Mouse (Mus musculus) cerebellum, postnatal 10 days (tissue): Measurements from ENCODE around the gene Ubap2.

Experiments
- DNase-seq, 2 experiments: peaks; one replicate each; pipeline ENCODE4 v3.0.0; 2021; ENCODE audit warnings: mixed read lengths in 2 of 2

Ubap2 gene

DNA sequence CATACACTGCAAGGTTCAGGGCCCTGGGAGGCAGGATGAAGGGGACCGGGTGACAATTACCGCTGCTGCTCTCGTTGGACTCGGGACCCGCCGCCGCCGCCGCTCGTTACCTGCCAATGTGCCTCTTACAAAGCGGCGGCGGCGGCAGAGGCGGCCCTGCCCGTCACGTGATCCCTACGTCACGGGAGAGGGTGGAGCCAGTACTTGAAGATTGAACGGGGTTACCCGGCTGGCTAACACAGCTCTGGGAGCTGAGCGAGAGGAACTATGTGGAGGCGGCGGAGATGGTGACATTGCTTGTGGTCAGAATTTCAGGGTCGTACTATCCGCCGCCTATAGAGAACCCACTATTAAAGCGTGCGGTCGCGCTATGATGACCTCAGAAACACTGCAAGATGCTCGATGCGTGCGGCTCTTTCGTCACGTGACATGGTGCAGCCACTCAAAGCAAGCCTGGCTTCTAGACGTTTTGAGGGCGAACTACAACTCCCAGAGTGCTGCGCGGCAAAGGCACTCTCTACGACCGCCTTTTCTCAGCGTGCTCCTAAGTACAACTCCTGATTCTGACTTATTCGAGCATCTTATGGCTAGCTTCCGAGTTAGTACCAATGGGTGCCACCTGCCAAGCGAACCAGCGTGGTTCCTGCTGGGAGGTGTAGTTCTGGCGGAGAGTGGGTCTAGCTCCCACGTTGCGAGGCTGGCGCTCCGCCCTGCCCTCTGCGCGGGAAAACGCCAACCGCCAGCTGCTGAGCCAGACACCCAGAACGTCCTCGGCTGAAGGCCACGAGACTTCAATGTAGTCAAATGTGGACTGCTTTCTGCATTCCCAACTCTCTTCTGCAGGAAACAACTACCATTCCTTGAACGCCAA is at the start of gene Ubap2:
TSS of gene Ubap2 (minus strand) at position 165 of the 871 bp plus-strand sequence.
- DNase-seq, result peak; percentile 98 to 99

DNA sequence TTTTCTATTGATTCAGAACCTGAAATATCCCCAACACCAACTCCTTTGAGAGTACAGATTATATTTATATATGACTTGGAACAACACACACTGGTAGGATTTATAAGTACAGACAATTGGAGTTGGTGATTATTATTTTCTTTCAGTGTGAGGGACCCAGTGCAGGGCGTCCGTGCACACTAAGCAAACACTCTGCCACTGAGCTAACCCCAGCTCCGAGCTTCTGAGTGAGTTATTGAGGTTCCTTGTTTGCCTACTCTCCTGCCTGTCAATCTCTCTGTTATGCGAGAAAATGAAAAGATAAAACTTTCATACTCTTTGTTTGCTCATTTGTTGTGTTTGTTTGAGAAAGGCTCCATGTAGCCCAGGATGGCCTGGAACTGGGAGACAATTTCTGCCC is 46.0 kb upstream of the Ubap2 start:
- no peak for DNase-seq

DNA sequence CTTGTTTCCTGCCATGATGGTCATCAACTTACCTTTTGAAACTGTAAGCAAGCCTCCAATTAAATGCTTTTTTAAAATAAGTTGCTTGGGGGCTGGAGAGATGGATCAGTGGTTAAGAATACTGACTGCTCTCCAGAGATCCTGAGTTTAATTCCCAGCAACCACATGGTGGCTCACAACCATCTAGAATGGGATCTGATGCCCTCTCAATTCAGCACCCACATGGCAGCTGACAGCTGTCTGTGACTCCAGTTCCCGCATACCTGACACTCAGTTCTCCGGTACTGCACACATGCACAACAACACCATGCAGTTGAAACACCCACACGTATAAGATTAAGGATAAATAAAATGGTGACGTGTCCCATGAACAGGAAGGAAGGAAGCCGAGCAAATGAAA is 43.3 kb upstream of the Ubap2 start:
- no peak for DNase-seq

DNA sequence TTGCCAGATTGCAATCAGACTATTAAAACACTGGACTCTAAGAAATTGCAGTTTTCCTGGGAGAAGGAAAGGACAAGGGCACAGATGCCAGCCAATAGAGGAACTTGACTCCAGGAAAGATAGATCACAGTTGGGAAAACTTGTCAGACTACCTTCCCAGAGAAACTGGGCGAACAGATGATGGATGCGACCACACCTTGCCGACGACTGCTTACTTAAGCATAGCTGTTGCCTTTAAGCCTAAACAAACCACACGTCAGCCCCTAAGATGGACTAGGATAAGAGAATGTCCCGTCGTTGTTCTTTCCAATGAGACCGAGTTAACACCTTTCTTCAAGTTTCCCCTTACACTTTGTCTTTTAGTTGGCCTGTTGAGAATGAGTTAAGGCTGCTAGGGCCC is 40.2 kb upstream of the Ubap2 start:
- DNase-seq, result peak in 1 of 2 experiments; percentile 19

DNA sequence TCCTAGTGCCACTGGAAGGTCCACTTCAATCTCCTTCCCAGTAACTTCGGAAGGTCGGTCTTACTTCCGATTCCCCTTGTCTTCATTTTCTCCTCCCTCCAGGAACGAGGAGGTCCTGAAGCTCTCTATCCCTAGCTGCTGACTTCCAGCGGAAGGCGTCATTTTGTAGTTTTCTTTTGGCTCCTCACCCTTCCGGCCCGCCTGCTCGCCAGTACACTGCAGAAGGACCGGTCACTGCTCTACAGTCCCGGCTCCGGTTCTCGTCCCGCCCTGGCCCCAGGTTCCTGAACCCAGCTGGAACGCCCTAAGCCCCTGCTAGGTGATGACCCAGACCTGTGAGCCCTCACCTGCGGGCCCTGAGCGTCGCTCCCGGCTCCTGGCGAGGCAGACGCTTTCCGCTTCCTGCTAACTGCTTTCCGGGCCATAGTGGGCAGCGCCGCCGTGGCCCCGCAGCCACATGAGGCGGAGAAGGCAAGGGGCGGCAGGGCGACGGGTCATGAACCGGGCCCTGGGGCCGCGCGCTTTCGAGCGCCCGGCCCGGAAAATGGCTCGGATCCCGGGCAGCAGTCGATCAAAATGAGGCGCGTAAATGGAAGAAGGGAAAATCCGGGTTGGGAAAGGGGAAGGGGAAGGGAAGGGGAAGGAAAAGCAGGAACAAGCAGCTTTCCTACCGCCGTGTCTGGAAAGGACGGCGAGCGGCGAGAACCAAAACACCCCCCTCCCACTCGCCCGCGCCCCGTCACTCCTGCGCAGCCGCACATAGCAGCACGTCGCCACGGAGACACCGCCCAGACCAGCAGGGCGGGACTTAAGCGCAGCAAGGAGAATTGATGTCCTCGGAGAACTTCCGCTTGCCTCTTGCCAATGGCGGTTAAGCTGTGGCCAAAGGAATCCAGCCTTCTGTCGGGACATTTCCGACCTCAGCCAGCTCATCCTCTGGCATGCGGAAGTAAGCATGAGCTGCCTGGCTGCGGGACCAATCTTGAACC is 39.5 kb upstream of the Ubap2 start, which contains the start of gene Dcaf12:
TSS of gene Dcaf12 (minus strand) at position 749 of the 989 bp plus-strand sequence.
- DNase-seq, result peak; percentile 97 to 98

DNA sequence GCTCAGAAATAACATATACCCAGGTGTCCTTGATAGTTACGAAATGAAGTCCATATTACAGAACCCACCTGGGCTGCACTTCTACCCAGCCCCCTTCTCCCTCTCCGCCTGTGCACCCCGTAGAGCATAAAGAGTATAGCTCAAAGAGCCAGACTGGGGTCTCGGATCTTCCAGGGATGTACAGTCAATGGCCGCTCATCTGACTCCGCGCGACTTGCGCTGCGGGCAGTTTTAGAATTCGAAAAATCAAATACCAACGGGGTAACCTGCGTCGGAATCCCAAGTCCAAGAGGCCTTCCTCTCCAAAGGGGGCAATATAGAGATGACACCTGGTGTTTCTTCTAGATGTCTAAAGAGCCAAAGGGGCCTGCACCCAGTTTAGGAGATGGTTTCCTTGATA is 38.8 kb upstream of the Ubap2 start:
- DNase-seq, result peak; percentile 14 to 36

DNA sequence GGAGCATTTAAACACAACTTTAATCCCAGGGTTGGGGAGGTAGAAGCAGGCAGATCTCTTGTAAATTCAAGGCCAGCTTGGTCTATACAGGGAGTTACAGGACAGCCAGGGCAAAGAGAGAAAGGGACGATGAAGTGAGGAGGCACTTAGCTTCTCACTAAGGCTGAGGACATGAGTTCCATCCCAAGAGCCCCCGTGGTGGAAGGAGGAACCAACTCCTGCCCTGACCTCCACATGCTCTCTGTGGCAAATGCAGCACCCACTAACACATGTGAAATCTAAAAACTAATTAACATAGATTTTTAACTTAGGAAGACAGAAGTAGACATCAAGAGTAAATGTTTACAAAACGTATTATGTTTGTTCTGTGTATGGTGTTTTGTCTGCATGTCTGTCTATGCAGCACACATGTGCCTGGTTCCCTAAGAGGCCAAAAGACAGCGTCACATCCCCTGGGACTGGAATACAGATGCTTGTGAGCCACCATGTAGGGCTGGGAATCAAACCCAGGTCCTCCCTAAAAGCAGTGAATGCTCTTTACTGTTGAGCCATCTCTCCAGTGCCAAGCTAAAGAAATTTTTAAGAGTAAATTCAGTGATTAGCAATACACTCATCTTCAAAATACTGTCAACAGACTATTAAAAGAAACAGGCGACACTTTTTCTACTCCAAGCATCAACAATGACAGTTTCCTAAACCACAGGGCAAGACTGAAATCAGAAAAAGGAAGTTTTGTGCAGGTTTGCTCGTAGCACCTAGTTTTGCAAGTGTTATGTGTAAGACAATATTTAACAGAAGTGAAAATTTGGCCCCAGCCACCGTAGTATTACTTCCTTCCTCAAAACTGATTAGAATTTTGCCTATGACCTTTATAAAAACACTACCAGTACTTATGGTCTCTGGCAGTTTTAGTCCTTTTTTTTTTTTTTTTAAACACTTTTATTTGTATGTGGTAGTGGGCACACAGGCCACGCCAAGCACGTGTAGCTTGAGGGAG is 35.9 kb upstream of the Ubap2 start:
- no peak for DNase-seq

DNA sequence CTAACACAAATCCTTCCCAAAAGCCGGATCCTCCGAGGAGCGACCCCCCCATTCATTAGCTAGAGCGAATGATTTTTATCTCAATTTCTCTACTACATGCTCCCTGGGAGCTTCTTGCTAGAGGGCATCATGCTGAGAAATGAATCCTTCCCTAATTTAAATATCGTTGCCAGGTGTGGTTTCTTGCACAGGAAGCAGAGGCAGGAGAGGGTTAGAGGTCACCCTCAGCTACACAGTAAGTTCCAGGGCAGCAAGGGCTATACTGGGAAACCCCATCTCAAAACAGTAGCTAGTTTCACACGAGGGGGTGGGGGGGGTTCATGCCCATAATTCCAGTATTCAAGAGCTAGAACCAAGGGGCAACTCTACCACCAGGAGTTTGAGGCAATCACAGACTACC is 32.5 kb upstream of the Ubap2 start:
- DNase-seq, result no peak

DNA sequence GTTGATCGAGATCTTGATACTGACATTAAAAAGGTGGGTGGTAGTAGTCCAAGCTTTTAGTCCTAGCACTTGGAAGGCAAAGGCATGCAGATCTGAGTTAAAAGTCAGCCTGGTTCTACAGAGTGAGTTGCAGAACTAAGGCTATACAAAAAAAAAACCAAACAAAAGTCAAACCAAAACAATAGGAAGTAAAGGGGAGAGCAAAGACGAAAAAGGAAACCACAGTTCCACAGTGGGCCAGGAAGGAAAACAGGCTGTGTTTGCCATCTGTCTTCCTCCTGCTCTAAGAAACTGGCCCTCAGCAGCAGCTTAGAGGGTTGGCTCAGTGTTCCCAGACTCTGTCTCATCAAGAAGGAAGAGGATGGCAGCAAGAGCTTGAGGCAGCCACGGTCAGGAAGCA is 29.4 kb upstream of the Ubap2 start:
- peak; percentile 25 to 28 for DNase-seq

DNA sequence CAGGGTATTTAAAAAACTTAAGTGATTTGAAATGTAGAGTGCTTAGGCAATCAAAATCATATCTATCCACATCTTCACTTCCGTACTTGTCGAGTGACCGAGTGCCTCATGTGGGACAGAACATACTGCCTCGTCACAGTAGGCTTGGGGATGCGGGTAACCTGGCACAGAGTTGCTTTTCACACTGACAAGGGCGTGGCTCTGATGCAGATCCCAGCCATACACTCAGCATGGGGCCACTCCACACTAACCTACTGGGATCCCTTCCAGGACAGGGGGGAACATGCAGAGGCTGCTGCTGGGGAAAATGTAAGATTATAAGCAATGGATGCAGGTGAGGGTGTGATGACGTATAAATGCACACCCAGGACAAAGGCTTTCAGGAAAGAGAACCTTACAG is 28.7 kb upstream of the Ubap2 start:
- DNase-seq, result peak; percentile 51 to 56

DNA sequence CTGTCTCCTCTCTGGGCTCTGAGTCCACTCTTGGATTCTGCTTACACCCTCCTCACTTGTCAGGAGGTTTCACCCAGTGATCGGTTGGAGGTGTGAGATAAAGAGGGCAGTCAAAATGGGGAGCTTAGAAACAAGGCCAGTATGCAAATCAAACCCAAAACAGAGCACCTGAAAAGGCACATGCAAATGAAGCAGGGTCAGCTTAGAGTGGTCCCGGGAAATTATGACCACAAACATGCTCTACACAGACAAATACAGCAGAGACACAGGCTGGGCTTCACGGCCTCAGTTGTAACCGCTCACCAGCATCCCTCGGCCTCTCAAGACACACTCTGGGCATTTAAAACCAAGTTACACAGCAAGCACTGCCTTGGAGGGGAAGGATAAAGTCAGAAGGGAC is 24.0 kb upstream of the Ubap2 start:
- no peak for DNase-seq

DNA sequence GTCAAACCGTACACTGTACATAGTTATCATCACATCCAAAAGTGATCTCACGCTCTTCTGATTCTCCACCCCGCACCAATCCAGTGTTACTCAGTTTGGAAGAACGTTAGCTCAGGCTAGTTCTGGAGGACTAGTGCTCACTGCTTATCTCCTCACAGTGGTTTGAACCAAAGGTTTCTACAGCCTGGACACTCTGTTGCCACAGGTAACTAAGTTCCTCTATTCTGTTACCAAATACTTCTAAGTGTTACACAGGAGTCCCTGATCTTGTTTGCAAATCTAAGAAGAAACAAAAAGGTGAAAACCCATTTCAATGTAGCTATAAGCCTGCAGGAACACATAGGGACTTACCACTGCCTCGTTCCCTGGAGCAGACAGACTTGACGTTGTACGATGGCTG is 21.0 kb upstream of the Ubap2 start:
- no peak for DNase-seq

DNA sequence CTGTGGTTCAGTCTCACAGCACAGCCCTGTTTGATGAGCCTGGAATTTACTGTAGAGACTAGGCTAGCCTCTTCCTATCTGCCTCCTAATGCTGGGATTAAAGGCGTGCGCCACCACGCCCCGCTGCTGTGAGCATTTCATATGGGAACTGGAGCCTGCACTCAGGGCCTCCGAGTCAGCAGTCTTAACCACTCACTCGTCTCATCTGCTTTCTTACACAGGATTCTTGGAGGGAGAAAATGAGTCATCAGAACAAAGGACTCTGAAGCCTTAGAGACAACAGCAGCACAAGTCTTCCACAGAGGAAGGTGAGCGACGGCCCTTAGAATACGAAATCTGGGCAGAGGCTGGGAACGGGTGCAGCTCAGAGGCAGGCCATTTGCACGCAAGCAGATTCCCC is 20.6 kb upstream of the Ubap2 start:
- DNase-seq, result no peak

DNA sequence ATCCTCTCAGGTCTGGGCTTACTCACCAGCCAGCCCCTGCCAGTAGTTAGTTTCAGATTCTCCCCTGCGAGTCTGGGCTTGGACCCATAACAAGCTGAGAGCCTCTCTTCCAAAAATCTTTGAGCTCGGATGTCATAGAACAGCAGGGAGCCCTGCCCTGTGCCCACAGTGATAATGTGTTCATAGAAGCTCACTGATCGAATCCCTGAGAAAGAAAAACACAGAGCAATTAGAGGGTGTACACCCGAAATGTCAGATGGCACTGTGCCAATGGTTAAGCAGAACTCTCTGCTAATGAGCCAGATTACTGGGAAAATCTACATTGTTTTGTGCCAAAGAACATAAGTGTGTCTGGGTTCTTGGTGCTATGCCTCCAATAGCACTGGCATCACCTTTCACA is 19.0 kb upstream of the Ubap2 start:
- peak; percentile 22 to 34 for DNase-seq

DNA sequence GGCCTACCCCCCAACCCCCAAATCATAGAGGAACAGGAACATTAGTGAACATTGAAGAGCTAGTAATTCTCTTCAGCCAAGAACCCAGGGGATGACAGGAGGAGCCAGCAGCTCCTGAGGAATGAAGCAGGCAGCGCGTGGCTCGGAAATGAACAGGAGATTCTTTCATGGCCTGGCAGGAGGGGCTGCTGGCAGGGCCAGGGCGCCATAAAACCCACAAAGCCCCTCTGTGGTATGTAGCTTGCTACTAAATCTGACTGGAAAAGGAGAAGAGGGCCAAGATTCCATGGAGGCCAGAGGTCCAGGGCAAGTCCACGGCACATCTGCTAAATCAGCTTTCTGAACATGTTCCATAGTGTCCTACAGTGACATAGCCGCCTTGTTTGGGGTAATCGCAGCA is 14.9 kb upstream of the Ubap2 start:
- peak; percentile 12 to 21 for DNase-seq

DNA sequence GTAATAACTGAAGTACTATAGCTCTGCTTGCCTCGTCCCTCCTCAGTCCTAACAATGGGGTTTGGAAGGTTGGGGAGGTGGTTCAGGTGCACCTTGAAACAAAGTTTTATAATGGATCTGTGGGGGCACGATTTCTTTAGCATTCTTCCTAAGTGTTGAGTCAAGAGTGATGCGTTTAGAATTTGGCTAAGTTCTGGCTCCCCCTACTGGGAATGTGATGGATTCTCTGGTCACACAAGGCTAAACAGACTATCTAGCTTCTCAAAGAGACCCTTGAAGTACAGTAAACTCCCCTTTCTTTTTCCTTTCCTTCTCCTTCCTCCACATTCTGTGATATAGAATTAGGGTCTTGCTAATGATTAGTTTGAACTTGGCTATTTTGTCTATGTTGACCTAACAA is 11.5 kb upstream of the Ubap2 start:
- peak; percentile 46 to 68 for DNase-seq

DNA sequence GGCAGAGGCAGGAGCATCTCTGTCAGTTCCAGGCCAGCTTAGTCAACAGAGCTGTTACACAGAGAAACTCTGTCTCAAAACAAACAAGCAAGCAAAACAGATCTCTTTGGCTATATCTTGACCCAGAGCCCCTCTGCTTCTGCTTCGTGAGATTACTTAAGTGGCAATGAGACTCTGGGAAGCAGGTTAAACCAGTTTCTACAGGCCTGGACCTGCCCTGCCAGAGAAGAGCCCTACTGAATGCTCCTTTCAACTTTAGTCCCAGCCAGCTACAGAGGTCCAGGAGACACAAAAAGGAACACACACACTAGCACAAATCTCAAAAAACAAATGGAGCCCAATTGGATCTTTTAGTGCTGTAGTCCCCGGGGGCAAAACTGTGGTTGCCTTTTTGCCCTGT is 9.1 kb upstream of the Ubap2 start:
- DNase-seq, result no peak

DNA sequence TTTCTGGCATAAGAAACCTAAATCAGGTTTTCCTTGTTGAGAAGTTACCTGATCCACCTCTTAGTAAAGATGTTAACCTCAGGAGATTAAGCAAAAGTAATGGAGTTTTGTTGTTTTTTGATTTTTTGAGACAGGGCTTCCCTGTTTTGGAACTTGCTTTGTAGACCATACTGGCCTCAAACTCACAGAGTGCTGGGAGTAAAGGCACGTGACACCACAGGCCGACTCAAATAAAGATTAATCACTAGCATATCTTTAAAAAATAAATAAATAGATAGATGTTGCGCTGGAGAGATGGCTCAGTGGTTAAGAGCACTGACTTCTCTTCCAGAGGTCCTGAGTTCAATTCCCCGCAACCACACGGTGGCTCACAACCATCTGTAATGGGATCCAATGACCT is 983 bp upstream of the Ubap2 start:
- no peak for DNase-seq

DNA sequence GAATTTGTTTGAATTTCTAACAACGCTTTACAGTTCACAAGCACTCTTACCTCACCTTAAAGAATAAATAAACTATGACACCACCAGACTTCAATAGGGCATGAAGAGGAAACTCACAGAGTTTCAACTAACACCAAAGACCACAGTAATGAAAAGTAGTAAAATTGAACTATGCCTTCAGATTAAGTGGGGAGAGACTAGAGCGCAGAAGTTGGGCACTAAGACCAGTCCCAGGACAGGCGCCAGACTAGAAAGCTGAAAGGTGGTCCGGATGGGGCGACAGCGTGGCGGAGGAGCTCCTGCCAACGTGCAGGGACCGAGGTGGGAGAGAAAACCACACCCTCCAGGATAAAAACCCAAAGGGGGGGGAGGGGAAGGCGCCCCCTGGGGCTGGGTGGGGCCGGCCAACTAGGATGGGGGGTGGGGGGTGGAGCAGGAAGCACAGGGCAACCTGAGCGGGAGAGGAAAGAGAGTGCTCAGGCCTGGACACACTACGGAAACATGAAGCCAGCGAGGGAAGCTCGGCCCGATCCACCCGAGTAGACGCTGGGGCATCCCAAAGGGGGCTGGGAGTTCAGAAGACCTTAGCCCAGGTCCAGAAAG is 466 bp downstream of the Ubap2 start:
- no peak for DNase-seq

DNA sequence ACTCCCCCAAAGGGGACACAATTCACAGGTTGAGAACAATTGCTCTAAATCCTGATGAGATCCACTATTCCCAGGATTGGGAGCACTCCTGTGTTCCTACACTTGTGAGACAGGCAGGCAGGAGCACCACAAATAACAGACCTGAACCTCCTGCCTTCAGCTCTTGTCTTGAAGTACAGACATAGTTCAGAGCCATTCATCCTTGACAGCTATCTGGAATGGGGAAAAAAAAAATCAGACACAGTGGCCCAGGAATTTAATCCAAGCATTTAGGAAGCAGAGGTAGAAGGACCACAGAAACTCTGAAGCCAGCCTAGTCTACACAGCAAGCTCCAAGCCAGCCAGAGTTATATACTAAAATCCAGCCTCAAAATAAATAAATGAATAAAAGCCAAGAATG is 6.8 kb downstream of the Ubap2 start:
- no peak for DNase-seq

DNA sequence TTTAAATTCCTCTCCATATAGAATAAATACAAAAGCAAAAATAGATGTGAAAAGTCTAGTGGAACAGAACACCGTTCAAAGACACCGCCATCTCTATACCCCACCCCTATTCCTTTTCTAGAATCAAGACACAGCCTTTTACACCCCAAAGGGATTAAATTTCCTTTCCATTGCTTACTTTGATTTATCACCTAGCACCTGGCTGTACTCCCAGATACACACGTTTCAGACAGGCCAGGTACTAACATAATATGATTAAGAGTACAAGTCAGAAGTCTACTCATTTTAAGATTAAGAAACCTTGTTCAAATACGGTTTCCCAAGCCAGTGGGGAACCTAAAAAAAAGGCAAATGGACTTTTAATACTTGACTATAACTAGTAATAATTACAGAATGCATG is 8.6 kb downstream of the Ubap2 start:
- no peak for DNase-seq

DNA sequence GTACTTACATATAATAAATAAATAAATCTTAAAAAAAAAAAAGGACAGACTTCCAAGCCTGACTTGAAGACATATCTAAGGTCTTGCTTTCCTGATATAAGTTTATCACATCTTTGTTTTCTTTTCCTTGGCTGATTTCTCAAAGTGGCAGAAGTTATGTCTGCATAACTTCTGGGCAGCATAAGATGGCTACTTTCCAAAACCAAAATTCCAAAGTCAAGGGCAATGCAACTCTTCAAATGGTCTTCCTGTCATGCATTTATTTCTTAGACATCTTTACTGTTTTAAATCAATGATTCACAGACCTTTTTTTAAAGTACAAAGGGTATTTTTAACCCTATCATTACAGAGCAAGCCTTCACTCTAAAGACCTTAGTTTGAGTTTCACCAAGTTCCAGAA is 14.3 kb downstream of the Ubap2 start:
- no peak for DNase-seq
